Comparison of ENCODE assay signal across 8 mouse cellular contexts in the genomic region with DNA sequence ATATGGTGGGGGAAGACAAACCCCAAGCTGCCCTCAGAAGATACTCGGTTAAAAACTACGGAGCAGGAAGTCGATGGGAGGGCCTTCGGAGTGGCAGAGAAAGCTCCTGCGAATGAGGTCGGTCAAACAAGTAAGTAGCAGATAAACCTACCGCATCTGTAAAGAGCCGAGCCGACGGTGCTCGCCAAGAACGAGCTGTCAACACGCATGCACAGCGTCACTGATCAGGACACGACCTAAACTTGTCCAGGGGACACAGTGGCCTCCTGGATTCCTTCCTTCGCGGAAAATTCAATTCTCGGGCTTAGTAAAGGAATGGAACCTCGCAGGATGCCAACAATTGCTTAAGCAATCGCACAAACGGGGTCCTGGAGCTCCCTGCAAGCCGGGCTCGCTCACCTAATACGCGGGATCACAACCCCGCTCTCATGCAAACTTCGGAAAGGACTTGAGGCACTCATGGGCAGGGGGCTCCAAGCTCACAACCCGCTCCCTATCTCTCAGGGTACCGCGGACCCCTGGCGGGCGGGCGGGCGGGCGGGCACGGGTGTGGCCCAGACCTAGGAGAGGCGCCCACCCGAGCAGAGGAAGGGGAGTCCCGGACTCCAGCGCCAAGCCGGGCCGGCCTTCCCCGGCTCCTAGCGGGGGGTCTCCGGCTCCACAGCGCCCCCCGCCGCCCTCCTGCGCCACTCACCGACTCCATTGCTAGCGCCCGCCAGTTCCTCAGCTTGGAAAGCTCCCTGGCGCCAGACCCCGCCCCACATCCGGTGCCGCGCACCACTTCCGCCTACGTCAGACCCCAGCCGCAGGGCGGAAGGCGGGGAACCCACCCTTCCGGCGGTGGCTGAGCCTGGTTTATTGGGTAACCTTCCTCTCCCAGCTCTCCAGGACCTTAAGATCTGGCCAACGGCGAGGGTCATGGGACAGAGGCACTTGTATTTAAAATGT. TPM values are rescaled to one million over a fixed set of nuclear protein-coding genes. Genes with fewer than 3 reads are reported as not detected.
A peak's percentile ranks its signal among the peaks of the same experiment; 100 is the strongest.
DNase-seq lines count a peak whose midpoint lies in the region; ATAC-seq and TF ChIP-seq lines count a peak whose summit lies in the region.

Gene Prkag1 (minus strand): TSS at position 786 of the 948 bp plus-strand sequence.

- peak in 1 of 2 experiments; percentile 73; a peak in 2 of 4 replicates for TF ChIP-seq CTCF in CH12.LX (conservative IDR thresholded peaks at IDR 0.05 in 1 of 2, IDR thresholded peaks at IDR 0.05 in 1 of 2; ENCODE audit: low read depth in 2 of 2, low read length in 2 of 2)

- WGBS in forebrain, embryonic 11.5 days = under 1% methylated on average over 62 of the region's 66 CpGs
- under 1% methylated on average over 54 of the region's 66 CpGs for WGBS in heart, embryonic 16.5 days
- WGBS in liver, embryonic 15.5 days (ENCODE audit: insufficient replicate concordance) = under 1% methylated on average over 64 of the region's 66 CpGs
- WGBS in neural tube, embryonic 12.5 days = under 1% methylated on average over 66 of the region's 66 CpGs

- dilution Hi-C loops in CH12.LX (cut with MboI; ENCODE audit: extremely low pct_ligation_motif_present, extremely low pct_unique_long_range_greater_than_20kb, low sequenced_read_pairs) = no loop called here

- H3K9me3 ChIP-seq in CH12.LX (replicated peaks; ENCODE audit: low read length) = no peaks in the 10 kb centered on the region
- no peaks in the 10 kb centered on the region for H3K9me3 ChIP-seq in forebrain, embryonic 11.5 days (ENCODE audit: control insufficient read depth, low read length)
- no peaks in the 10 kb centered on the region for H3K9me3 ChIP-seq in heart, embryonic 16.5 days (replicated peaks; ENCODE audit: control insufficient read depth, low read length)
- H3K9me3 ChIP-seq in liver, embryonic 15.5 days (replicated peaks) = no peaks in the 10 kb centered on the region
- H3K9me3 ChIP-seq in neural tube, embryonic 12.5 days = no peaks in the 10 kb centered on the region

- no peak for TF ChIP-seq EP300 in CH12.LX (IDR thresholded peaks at IDR 0.05; ENCODE audit: low read length)

- peaks cover 8% of the 10 kb centered on the region; the same call in 1 of the 2 replicates for H3K79me2 ChIP-seq in CH12.LX (replicated peaks; ENCODE audit: control insufficient read depth, extremely low read depth, insufficient read depth, poor library complexity, severe bottlenecking)

- peak within 1 kb of the TSS; percentile 81 for H3K9ac ChIP-seq in CH12.LX (ENCODE audit: insufficient read depth, low read depth)
- H3K9ac ChIP-seq in forebrain, embryonic 11.5 days (ENCODE audit: low read length) = peak within 1 kb of the TSS; percentile 70
- peak within 1 kb of the TSS; percentile 96 for H3K9ac ChIP-seq in heart, embryonic 16.5 days (ENCODE audit: low read length)
- H3K9ac ChIP-seq in liver, embryonic 15.5 days = peak within 1 kb of the TSS; percentile 91
- H3K9ac ChIP-seq in neural tube, embryonic 12.5 days = peak within 1 kb of the TSS; percentile 79

- peaks cover 33 to 60% of the 10 kb centered on the region in 2 experiments for H3K36me3 ChIP-seq in CH12.LX (replicated peaks in 1 of 2; ENCODE audit: control insufficient read depth in 1 of 2, insufficient read depth in 1 of 2, low read length in 1 of 2)
- peaks cover 15% of the 10 kb centered on the region for H3K36me3 ChIP-seq in forebrain, embryonic 11.5 days (ENCODE audit: control insufficient read depth, insufficient read depth, low read length)
- peaks cover 28% of the 10 kb centered on the region for H3K36me3 ChIP-seq in heart, embryonic 16.5 days (ENCODE audit: control insufficient read depth, insufficient read depth)
- H3K36me3 ChIP-seq in liver, embryonic 15.5 days (replicated peaks) = peaks cover 41% of the 10 kb centered on the region
- H3K36me3 ChIP-seq in neural tube, embryonic 12.5 days = peaks cover 30% of the 10 kb centered on the region

- peak; percentile 97 for DNase-seq in CH12.LX (ENCODE audit: extremely low read depth)
- DNase-seq in c-Kit-positive CD71-positive TER-119-negative erythroid progenitor cells, embryonic 14.5 days (ENCODE audit: low read depth) = peak; percentile 92
- peak; percentile 98 for DNase-seq in forebrain, embryonic 11.5 days (ENCODE audit: low spot score)
- peak; percentile 96 to 98 for DNase-seq in kidney, postnatal 36 days
- DNase-seq in telencephalon, adult 2 months (ENCODE audit: low read depth, low spot score) = peak; percentile 83

- H3K4me2 ChIP-seq in CH12.LX (ENCODE audit: insufficient read depth, low read depth, poor library complexity, severe bottlenecking) = peak within 1 kb of the TSS; percentile 96
- peak within 1 kb of the TSS; percentile 50 for H3K4me2 ChIP-seq in forebrain, embryonic 11.5 days (ENCODE audit: low read depth, low read length, severe bottlenecking)
- peak within 1 kb of the TSS; percentile 75 for H3K4me2 ChIP-seq in heart, embryonic 16.5 days (ENCODE audit: low read depth, low read length)
- peak within 1 kb of the TSS; percentile 75 for H3K4me2 ChIP-seq in liver, embryonic 15.5 days
- peak within 1 kb of the TSS; percentile 75 for H3K4me2 ChIP-seq in neural tube, embryonic 12.5 days (replicated peaks)

- ATAC-seq in forebrain, embryonic 11.5 days (replicated peaks; ENCODE audit: low FRiP score) = peak; percentile 98
- ATAC-seq in heart, embryonic 16.5 days (replicated peaks; ENCODE audit: extremely low read depth, insufficient read depth, low FRiP score) = peak; percentile 95
- peak; percentile 81 for ATAC-seq in liver, embryonic 15.5 days (ENCODE audit: insufficient read depth)
- ATAC-seq in neural tube, embryonic 12.5 days (ENCODE audit: low FRiP score, low read depth) = peak; percentile 95

- H3K4me1 ChIP-seq in CH12.LX (ENCODE audit: control insufficient read depth in 1 of 2, insufficient read depth in 2 of 2) = peaks cover 5 to 28% of the 10 kb centered on the region in 2 experiments; a peak in 3 of 4 replicates
- peaks cover 1% of the 10 kb centered on the region; the same call in 1 of the 2 replicates for H3K4me1 ChIP-seq in forebrain, embryonic 11.5 days (replicated peaks; ENCODE audit: control insufficient read depth, insufficient read depth, low read length)
- H3K4me1 ChIP-seq in heart, embryonic 16.5 days (ENCODE audit: control insufficient read depth, insufficient read depth, low read length) = peaks cover 36% of the 10 kb centered on the region
- H3K4me1 ChIP-seq in liver, embryonic 15.5 days (replicated peaks) = peaks cover 75% of the 10 kb centered on the region
- H3K4me1 ChIP-seq in neural tube, embryonic 12.5 days = peaks cover 10% of the 10 kb centered on the region; the same call in 1 of the 2 replicates

- H3K27ac ChIP-seq in CH12.LX (ENCODE audit: insufficient read depth, low read depth) = peak within 1 kb of the TSS; percentile 78
- H3K27ac ChIP-seq in forebrain, embryonic 11.5 days (ENCODE audit: low read depth, low read length) = peak within 1 kb of the TSS; percentile 43
- H3K27ac ChIP-seq in heart, embryonic 16.5 days (ENCODE audit: low read length) = peak within 1 kb of the TSS; percentile 100
- peak within 1 kb of the TSS; percentile 100 for H3K27ac ChIP-seq in liver, embryonic 15.5 days (replicated peaks)
- H3K27ac ChIP-seq in neural tube, embryonic 12.5 days = peak within 1 kb of the TSS; percentile 46

- H3K4me3 ChIP-seq in CH12.LX (replicated peaks in 1 of 3; ENCODE audit: low read depth in 2 of 3, low read length in 2 of 3, poor library complexity in 1 of 3) = peak within 1 kb of the TSS; percentile 64 to 94 (median 71)
- H3K4me3 ChIP-seq in forebrain, embryonic 11.5 days (ENCODE audit: low read depth, low read length) = peak within 1 kb of the TSS; percentile 72
- peak within 1 kb of the TSS; percentile 87 for H3K4me3 ChIP-seq in heart, embryonic 16.5 days (ENCODE audit: low read length)
- H3K4me3 ChIP-seq in liver, embryonic 15.5 days (replicated peaks) = peak within 1 kb of the TSS; percentile 93
- peak within 1 kb of the TSS; percentile 65 for H3K4me3 ChIP-seq in neural tube, embryonic 12.5 days

- TF ChIP-seq RAD21 in CH12.LX (IDR thresholded peaks at IDR 0.05; ENCODE audit: low read depth, low read length) = no peak

- in situ Hi-C loops in CH12.LX (cut with MboI; ENCODE audit: low pct_ligation_motif_present, low pct_unique_long_range_greater_than_20kb, low sequenced_read_pairs) = loop anchor here (5.0 kb wide), 1 partner anchor 36 kb away; no protein-coding TSS in a partner anchor

- no peaks in the 10 kb centered on the region for H3K27me3 ChIP-seq in CH12.LX (replicated peaks)
- no peaks in the 10 kb centered on the region for H3K27me3 ChIP-seq in forebrain, embryonic 11.5 days (ENCODE audit: control insufficient read depth, insufficient read depth, low read length)
- no peaks in the 10 kb centered on the region for H3K27me3 ChIP-seq in heart, embryonic 16.5 days (ENCODE audit: control insufficient read depth, insufficient read depth, low read length)
- H3K27me3 ChIP-seq in liver, embryonic 15.5 days = no peaks in the 10 kb centered on the region
- no peaks in the 10 kb centered on the region for H3K27me3 ChIP-seq in neural tube, embryonic 12.5 days (replicated peaks)

- TF ChIP-seq POLR2A in CH12.LX (IDR thresholded peaks at IDR 0.05; ENCODE audit: low read depth, low read length) = peak; percentile 77

TF ChIP-seq in CH12.LX, 34 proteins besides CTCF, POLR2A, EP300 and RAD21:
- TF ChIP-seq POLR2AphosphoS2 (IDR thresholded peaks at IDR 0.05; ENCODE audit: low read depth, low read length) (peak; percentile 97), ELF1 (IDR thresholded peaks at IDR 0.05; ENCODE audit: low read depth, low read length) (peak; percentile 97), ZNF384 (IDR thresholded peaks at IDR 0.05; ENCODE audit: low read depth, low read length) (peak; percentile 63), MAZ (IDR thresholded peaks at IDR 0.05; ENCODE audit: low read depth, low read length) (no peak), USF1 (IDR thresholded peaks at IDR 0.05; ENCODE audit: low read depth, low read length) (no peak), NRF1 (IDR thresholded peaks at IDR 0.05; ENCODE audit: low read depth, low read length) (no peak; the same call in 1 of the 2 replicates), HCFC1 (IDR thresholded peaks at IDR 0.05; ENCODE audit: low read depth, low read length) (peak; percentile 87), TBP (conservative IDR thresholded peaks at IDR 0.05; ENCODE audit: low read depth, low read length) (peak; percentile 76), UBTF (IDR thresholded peaks at IDR 0.05; ENCODE audit: low read depth, low read length) (peak; percentile 61)

RNA-seq across cellular contexts. Expression of gene Prkag1, which starts in this region (rescaled TPM):
- total RNA-seq in CH12.LX (2012; rRNA removed) (49.4 and 63.2 TPM in 2 replicates), CH12.LX (2014; rRNA removed) (87.5 and 89.4 TPM in 2 replicates)
- polyA plus RNA-seq in CH12.LX (2012; ENCODE audit: insufficient read length, low read depth) = 66.1 and 73.2 TPM in 2 replicates
- polyA plus RNA-seq in forebrain, embryonic 11.5 days (2014; fragmentation: Nextera tagmentation; extraction: Ambion mirVana) = 89.4 and 92.5 TPM in 2 replicates
- 111 and 112 TPM in 2 replicates for polyA plus RNA-seq in heart, embryonic 16.5 days (2015; fragmentation: Nextera tagmentation; extraction: Ambion mirVana)
- polyA plus RNA-seq in liver, embryonic 15.5 days (2015; fragmentation: Nextera tagmentation; extraction: Ambion mirVana) = 94.1 and 95.7 TPM in 2 replicates
- polyA plus RNA-seq in neural tube, embryonic 12.5 days (2016; fragmentation: Nextera tagmentation; extraction: Ambion mirVana) = 70.1 and 79.2 TPM in 2 replicates

Comparison
In these comparisons a context has a peak if more than half of its experiments do, and no peak if none do; other contexts are left out.
1. Peak in every context shown above with its lines: DNase-seq, ATAC-seq, H3K4me3 ChIP-seq and H3K27ac ChIP-seq.
2. H3K27ac ChIP-seq: peak in every context shown above with its lines; median percentile 100 in heart, embryonic 16.5 days; 100 in liver, embryonic 15.5 days; 78 in CH12.LX; 46 in neural tube, embryonic 12.5 days; 43 in forebrain, embryonic 11.5 days.